Mouse (Mus musculus) intestine, embryonic 16.5 days (tissue): Measurements from ENCODE around the gene Itih4. TPM values are rescaled to one million over a fixed set of nuclear protein-coding genes. Genes with fewer than 3 reads are reported as not detected.

ENCODE experiments used
- ATAC-seq: fragments of 200-750 bp; cut with Nextera tagmentation; 2 replicates; pipeline ENCODE4 v1.8.0; 2017; ENCODE audit warnings: moderate TSS enrichment, moderate library complexity
- H3K27ac ChIP-seq: fragments of 300-500 bp; sonication (generic); 2 replicates; pipeline ENCODE4 v1.5.1; 2014; ENCODE audit warnings: mild to moderate bottlenecking, low read length
- H3K27me3 ChIP-seq: fragments of 300-500 bp; sonication (generic); replicated peaks from 2 replicates; pipeline ENCODE4 v1.6.1; 2014; ENCODE audit warnings: low read length, control low read depth, mixed read lengths; ENCODE audit not compliant: control insufficient read depth, insufficient read depth
- H3K36me3 ChIP-seq: fragments of 300-500 bp; sonication (generic); 2 replicates; pipeline ENCODE4 v1.6.1; 2014; ENCODE audit warnings: low read length, control low read depth; ENCODE audit not compliant: control insufficient read depth, insufficient read depth
- H3K4me1 ChIP-seq: fragments of 300-500 bp; sonication (generic); 2 replicates; pipeline ENCODE4 v1.6.1; 2014; ENCODE audit warnings: low read length, control low read depth, mixed read lengths; ENCODE audit not compliant: control insufficient read depth, insufficient read depth
- H3K4me2 ChIP-seq: fragments of 300-500 bp; sonication (generic); 2 replicates; pipeline ENCODE4 v1.6.1; 2014; ENCODE audit warnings: low read depth, low read length, control low read depth
- H3K4me3 ChIP-seq: fragments of 300-500 bp; sonication (generic); 2 replicates; pipeline ENCODE4 v1.5.1; 2014; ENCODE audit warnings: mild to moderate bottlenecking, low read length
- H3K9ac ChIP-seq: fragments of 300-500 bp; sonication (generic); 2 replicates; pipeline ENCODE4 v1.6.1; 2014; ENCODE audit warnings: low read depth, low read length
- H3K9me3 ChIP-seq: fragments of 300-500 bp; sonication (generic); 2 replicates; pipeline ENCODE4 v1.6.1; 2016; ENCODE audit warnings: low read length, control low read depth; ENCODE audit not compliant: control insufficient read depth
- WGBS: fragments of 180-500 bp; shearing (Covaris S2); extraction: QIAGEN DNeasy Blood & Tissue Kit; methylation state at CpG from one replicate; pipeline ENCODE4 v1.1.7; 2014; 5-methylcytosine and 5-hydroxymethylcytosine counted together
- polyA plus RNA-seq: library from polyadenylated mRNA; unstranded; fragments of >200 nt; fragmentation: Nextera tagmentation; extraction: Ambion mirVana; gene quantifications from 2 replicates; pipeline ENCODE4 v1.2.1, GENCODE M21; 2015

Gene Itih4
- polyA plus RNA-seq, 1 experiment from 2014 or later = 3.1 TPM

GRCm38 (mm10) chr14:30916516-30916915 is 30.2 kb downstream of the Itih4 start:
- Histone ChIP-seq H3K27me3 (no peaks in the 10 kb centered on the region), H3K9ac (no peak overlapping the region), H3K27ac (no peak overlapping the region), H3K9me3 (no peaks in the 10 kb centered on the region), H3K36me3 (no peaks in the 10 kb centered on the region), H3K4me3 (no peak overlapping the region), H3K4me2 (no peak overlapping the region), H3K4me1 (no peaks in the 10 kb centered on the region)
- WGBS = 68% methylated on average over 1 of the region's 1 CpGs
- 0 out of 2 replicates have a peak, but pooled peaks have one; percentile 22 for ATAC-seq

- no peak overlapping the region for H3K4me3 ChIP-seq
- H3K4me1 ChIP-seq = no peaks in the 10 kb centered on the region
- H3K27ac ChIP-seq = no peak overlapping the region
- no peaks in the 10 kb centered on the region for H3K9me3 ChIP-seq
- H3K27me3 ChIP-seq = no peaks in the 10 kb centered on the region
- H3K36me3 ChIP-seq = no peaks in the 10 kb centered on the region
- no peak overlapping the region for H3K4me2 ChIP-seq
- WGBS = 76% methylated on average over 5 of the region's 8 CpGs
- no peak for ATAC-seq
- H3K9ac ChIP-seq = no peak overlapping the region
Measured at GRCm38 (mm10) chr14:30922053-30922670, 35.9 kb downstream of the Itih4 start.

DNA sequence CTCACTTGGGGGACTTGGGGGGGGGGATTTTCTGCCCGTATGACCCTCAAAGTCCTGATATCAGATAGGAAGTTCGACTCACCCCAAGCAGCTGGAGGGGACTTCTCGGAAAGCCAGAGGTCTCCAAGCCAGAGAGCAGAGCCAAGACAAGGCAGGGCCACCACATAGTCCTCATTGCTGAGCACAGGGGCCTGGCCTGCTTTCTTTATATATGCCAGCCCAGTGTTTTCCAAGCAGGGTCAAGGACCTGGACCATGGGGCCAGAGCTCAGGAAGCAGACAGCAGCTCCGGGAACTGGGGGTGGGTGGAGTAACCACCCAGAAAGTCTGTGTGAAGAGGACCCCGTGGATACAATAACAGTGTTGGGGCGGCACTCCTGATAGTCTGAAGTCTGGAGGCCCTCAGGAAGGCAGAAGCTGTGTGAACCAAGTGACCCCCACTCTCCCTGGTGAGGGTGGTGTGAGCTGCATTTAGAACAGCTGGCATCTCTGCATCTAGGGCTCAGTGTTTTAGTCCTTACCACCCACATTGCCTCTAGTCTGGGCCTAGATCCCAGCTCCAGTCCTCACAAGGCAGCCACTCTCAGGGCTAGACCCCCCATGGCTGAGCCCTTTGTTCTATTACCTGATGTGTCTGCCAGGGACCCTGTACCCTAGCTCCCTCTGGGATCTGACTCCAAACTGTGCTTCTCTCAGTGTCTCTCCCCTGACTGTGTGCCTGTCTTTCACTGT is 37.3 kb downstream of the Itih4 start, which contains the start of gene Itih3:
Gene Itih3 (minus strand): TSS at position 386 of the 731 bp plus-strand sequence.
- Histone ChIP-seq H3K4me3 (no peak within 1 kb of the TSS), H3K27me3 (no peaks in the 10 kb centered on the region), H3K36me3 (no peaks in the 10 kb centered on the region), H3K4me1 (no peaks in the 10 kb centered on the region), H3K9me3 (no peaks in the 10 kb centered on the region), H3K4me2 (no peak within 1 kb of the TSS), H3K27ac (no peak within 1 kb of the TSS), H3K9ac (no peak within 1 kb of the TSS)
- 54% methylated on average over 6 of the region's 6 CpGs for WGBS
- no peak for ATAC-seq

- 88% methylated on average over 3 of the region's 3 CpGs for WGBS
- no peak overlapping the region for H3K27ac ChIP-seq
- no peaks in the 10 kb centered on the region for H3K27me3 ChIP-seq
- H3K9ac ChIP-seq = no peak overlapping the region
- H3K9me3 ChIP-seq = no peaks in the 10 kb centered on the region
- H3K4me2 ChIP-seq = no peak overlapping the region
- H3K4me3 ChIP-seq = no peak overlapping the region
- no peak for ATAC-seq
- no peaks in the 10 kb centered on the region for H3K36me3 ChIP-seq
- no peaks in the 10 kb centered on the region for H3K4me1 ChIP-seq
Measured at GRCm38 (mm10) chr14:30925492-30925891, 39.2 kb downstream of the Itih4 start.

DNA sequence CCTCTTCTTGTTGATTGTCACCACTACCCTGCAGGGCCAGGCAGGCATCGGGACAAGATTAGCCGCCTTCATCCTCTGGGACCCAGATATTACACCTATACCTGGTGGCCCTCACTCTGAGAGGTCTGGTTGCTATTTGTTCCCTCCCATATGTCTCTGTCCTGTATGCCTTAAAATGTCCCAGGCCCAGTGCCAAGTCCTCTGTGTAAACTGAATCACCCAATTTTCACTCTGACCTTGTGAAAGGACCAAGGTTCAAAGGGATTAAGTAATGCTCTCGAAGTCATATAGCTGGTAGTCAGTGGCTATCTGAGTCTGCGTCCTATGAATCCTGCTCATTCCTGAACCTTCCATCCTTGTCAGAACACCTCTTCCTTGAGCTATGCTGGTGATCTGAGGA is 44.1 kb downstream of the Itih4 start:
- Histone ChIP-seq H3K4me1 (no peaks in the 10 kb centered on the region), H3K27ac (no peak overlapping the region), H3K9me3 (no peaks in the 10 kb centered on the region), H3K4me3 (no peak overlapping the region), H3K27me3 (no peaks in the 10 kb centered on the region), H3K4me2 (no peak overlapping the region), H3K36me3 (no peaks in the 10 kb centered on the region), H3K9ac (no peak overlapping the region)
- 80% methylated on average over 4 of the region's 4 CpGs for WGBS
- ATAC-seq = no peak

DNA sequence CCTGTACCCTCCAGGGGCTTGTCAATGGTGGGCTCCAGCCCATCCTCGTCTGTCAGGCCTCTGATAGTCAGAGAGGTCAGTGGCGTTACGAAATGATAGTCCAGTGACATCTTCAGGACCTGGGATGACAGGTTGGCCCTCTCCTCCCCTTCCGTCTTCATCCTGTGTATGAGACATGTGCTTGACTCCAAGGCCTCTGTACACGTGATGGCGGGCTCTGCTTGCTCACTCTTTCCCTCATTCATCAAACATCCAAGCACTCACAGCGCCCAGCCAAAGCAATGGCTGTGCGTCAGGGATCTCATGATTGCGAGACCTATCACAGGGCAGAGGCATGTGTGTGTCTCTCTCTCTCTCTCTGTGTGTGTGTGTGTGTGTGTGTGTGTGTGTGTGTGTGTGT is 47.1 kb downstream of the Itih4 start:
- no peak overlapping the region for H3K27ac ChIP-seq
- H3K4me3 ChIP-seq = no peak overlapping the region
- WGBS = 82% methylated on average over 9 of the region's 9 CpGs
- no peaks in the 10 kb centered on the region for H3K9me3 ChIP-seq
- ATAC-seq = no peak
- no peaks in the 10 kb centered on the region for H3K27me3 ChIP-seq
- no peaks in the 10 kb centered on the region for H3K36me3 ChIP-seq
- no peaks in the 10 kb centered on the region for H3K4me1 ChIP-seq
- H3K9ac ChIP-seq = no peak overlapping the region
- no peak overlapping the region for H3K4me2 ChIP-seq

DNA sequence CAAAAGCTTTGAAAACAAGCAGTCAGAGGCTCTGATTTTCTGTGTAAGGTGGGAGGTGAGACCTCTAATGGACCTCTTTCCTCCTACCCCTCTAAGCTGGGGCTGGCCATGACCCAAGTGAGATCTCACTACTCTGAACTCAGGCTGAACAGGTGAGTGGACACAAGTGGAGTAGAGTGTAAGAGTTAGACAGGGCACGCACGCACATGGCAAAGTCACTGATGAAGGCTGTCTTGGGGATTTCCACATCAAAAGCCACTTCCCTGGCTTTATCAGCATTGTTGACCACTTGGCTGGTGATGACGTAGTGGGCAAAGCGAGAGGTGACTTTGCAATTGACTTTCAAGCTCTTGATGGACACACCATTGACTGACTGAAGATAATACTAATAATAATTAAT is 56.0 kb downstream of the Itih4 start:
- Histone ChIP-seq H3K4me2 (no peak overlapping the region), H3K27ac (no peak overlapping the region), H3K9me3 (no peaks in the 10 kb centered on the region), H3K4me1 (no peaks in the 10 kb centered on the region), H3K9ac (no peak overlapping the region), H3K36me3 (no peaks in the 10 kb centered on the region), H3K4me3 (no peak overlapping the region), H3K27me3 (no peaks in the 10 kb centered on the region)
- 92% methylated on average over 4 of the region's 4 CpGs for WGBS
- no peak for ATAC-seq

- H3K27me3 ChIP-seq = no peaks in the 10 kb centered on the region
- H3K4me1 ChIP-seq = no peaks in the 10 kb centered on the region
- H3K27ac ChIP-seq = no peak within 1 kb of the TSS
- H3K4me3 ChIP-seq = no peak within 1 kb of the TSS
- no peak within 1 kb of the TSS; the same call in 1 of the 2 replicates for H3K9ac ChIP-seq
- ATAC-seq = no peak
- no peaks in the 10 kb centered on the region for H3K9me3 ChIP-seq
- WGBS = 70% methylated on average over 7 of the region's 7 CpGs
- no peak within 1 kb of the TSS for H3K4me2 ChIP-seq
- H3K36me3 ChIP-seq = no peaks in the 10 kb centered on the region
Measured at GRCm38 (mm10) chr14:30943038-30943437, 56.8 kb downstream of the Itih4 start, which contains the start of gene Itih1. Gene Itih1, minus strand, starts transcription at chr14:30943289.

GRCm38 (mm10) chr14:30943860-30944674 is 57.8 kb downstream of the Itih4 start:
- Histone ChIP-seq H3K36me3 (no peaks in the 10 kb centered on the region), H3K4me1 (no peaks in the 10 kb centered on the region), H3K4me2 (no peak overlapping the region), H3K9me3 (no peaks in the 10 kb centered on the region), H3K4me3 (no peak overlapping the region), H3K27ac (no peak overlapping the region), H3K27me3 (no peaks in the 10 kb centered on the region), H3K9ac (no peak overlapping the region)
- WGBS = 63% methylated on average over 11 of the region's 11 CpGs
- 0 out of 2 replicates have a peak, but pooled peaks have one; percentile 21 for ATAC-seq
